Mouse (Mus musculus) limb, embryonic 15.5 days (tissue): ENCODE results near the gene Hmx3. TPM values are rescaled to one million over a fixed set of nuclear protein-coding genes. Genes with fewer than 3 reads are reported as not detected.
A peak's percentile ranks its signal among the peaks of the same experiment; 100 is the strongest.

Experiments used
- ATAC-seq: fragments of 200-750 bp; cut with Nextera tagmentation; 2 replicates; pipeline ENCODE4 v1.8.0; 2017; ENCODE audit warnings: low read depth, moderate TSS enrichment; ENCODE audit not compliant: insufficient number of reproducible peaks, low FRiP score, low TSS enrichment
- H3K27ac ChIP-seq: fragments of 300-500 bp; sonication (generic); 2 replicates; pipeline ENCODE4 v1.5.1; 2015; ENCODE audit warnings: moderate library complexity, mild to moderate bottlenecking, inconsistent platforms
- H3K27me3 ChIP-seq: fragments of 300-500 bp; sonication (generic); 2 replicates; pipeline ENCODE4 v1.6.1; 2015; ENCODE audit warnings: inconsistent platforms
- H3K36me3 ChIP-seq: fragments of 300-500 bp; sonication (generic); 2 replicates; pipeline ENCODE4 v1.6.1; 2015; ENCODE audit warnings: inconsistent platforms
- H3K4me1 ChIP-seq: fragments of 300-500 bp; sonication (generic); 2 replicates; pipeline ENCODE4 v1.6.1; 2015; ENCODE audit warnings: inconsistent platforms
- H3K4me2 ChIP-seq: fragments of 300-500 bp; sonication (generic); 2 replicates; pipeline ENCODE4 v1.6.1; 2015; ENCODE audit warnings: mild to moderate bottlenecking, inconsistent platforms
- H3K4me3 ChIP-seq: fragments of 300-500 bp; sonication (generic); 2 replicates; pipeline ENCODE4 v1.5.1; 2015; ENCODE audit warnings: mild to moderate bottlenecking, inconsistent platforms
- H3K9ac ChIP-seq: fragments of 300-500 bp; sonication (generic); 2 replicates; pipeline ENCODE4 v1.6.1; 2015; ENCODE audit warnings: inconsistent platforms
- H3K9me3 ChIP-seq: fragments of 300-500 bp; sonication (generic); 2 replicates; pipeline ENCODE4 v1.6.1; 2016; ENCODE audit warnings: inconsistent platforms
- WGBS: fragments of 180-500 bp; shearing (Covaris S2); methylation state at CpG from one replicate; pipeline ENCODE4 v1.1.7; 2015; 5-methylcytosine and 5-hydroxymethylcytosine counted together
- polyA plus RNA-seq: library from polyadenylated mRNA; unstranded; fragments of >200 nt; fragmentation: Nextera tagmentation; extraction: Ambion mirVana; gene quantifications from 2 replicates; pipeline ENCODE4 v1.2.1, GENCODE M21; 2015

Gene Hmx3
- polyA plus RNA-seq, 1 experiment from 2014 or later: not detected

DNA sequence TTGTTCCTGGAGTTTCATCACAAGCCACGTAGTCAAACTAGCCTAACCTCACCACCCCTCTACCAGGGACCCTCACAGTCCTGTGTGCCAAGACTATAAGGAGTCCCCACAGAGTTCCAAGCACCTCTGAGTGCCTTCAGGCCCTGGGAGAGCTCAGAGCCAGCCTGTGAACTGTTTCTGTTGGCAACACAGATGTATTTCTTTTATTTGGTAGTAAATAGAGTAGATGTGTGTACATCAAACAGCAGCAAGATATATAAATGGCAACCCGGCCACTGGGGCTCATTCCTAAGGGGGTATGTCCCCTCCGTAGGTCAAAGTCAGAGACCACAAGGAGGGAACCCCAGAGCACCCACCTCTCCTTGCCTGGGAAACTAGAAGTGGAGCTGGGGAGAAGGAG, 5.8 kb downstream of the Hmx3 start, which contains the start of gene Hmx2:
Gene Hmx2, plus strand, starts transcription at position 301 of the 400 bp plus-strand sequence.
- no peak within 1 kb of the TSS for H3K9ac ChIP-seq
- no peak within 1 kb of the TSS for H3K4me2 ChIP-seq
- H3K36me3 ChIP-seq: no peaks in the 10 kb centered on the region
- H3K4me3 ChIP-seq: no peak within 1 kb of the TSS
- no peaks in the 10 kb centered on the region for H3K9me3 ChIP-seq
- no peak for ATAC-seq
- H3K27ac ChIP-seq: no peak within 1 kb of the TSS
- 0% methylated on average over 3 of the region's 3 CpGs for WGBS
- peaks cover 95% of the 10 kb centered on the region for H3K27me3 ChIP-seq
- peaks cover 12% of the 10 kb centered on the region for H3K4me1 ChIP-seq

DNA sequence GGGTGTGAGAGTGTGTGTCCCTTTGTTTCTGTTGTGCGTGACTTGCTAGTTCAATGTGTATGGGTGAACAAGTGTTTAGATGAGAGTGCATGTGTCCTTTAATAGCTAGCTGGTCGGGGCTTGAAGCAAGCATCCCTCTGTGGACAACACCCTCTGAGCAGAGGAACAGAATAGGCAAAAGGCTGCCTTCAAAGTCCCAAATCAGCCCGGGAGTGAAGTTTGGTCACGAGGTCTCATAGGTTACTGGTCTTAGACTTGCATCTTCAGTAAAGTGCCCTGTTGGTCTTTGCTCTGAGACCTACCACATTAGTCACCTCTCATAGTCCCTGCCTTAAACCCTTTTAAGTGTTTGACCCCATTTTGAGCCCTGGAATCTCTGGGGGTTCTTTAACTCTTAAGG, 8.8 kb downstream of the Hmx3 start:
- Histone ChIP-seq H3K27ac (no peak overlapping the region), H3K36me3 (no peaks in the 10 kb centered on the region), H3K9me3 (no peaks in the 10 kb centered on the region), H3K27me3 (peaks cover 99% of the 10 kb centered on the region), H3K4me1 (peaks cover 26% of the 10 kb centered on the region), H3K4me2 (no peak overlapping the region), H3K4me3 (no peak overlapping the region), H3K9ac (no peak overlapping the region)
- 2% methylated on average over 4 of the region's 4 CpGs for WGBS
- no peak for ATAC-seq

DNA sequence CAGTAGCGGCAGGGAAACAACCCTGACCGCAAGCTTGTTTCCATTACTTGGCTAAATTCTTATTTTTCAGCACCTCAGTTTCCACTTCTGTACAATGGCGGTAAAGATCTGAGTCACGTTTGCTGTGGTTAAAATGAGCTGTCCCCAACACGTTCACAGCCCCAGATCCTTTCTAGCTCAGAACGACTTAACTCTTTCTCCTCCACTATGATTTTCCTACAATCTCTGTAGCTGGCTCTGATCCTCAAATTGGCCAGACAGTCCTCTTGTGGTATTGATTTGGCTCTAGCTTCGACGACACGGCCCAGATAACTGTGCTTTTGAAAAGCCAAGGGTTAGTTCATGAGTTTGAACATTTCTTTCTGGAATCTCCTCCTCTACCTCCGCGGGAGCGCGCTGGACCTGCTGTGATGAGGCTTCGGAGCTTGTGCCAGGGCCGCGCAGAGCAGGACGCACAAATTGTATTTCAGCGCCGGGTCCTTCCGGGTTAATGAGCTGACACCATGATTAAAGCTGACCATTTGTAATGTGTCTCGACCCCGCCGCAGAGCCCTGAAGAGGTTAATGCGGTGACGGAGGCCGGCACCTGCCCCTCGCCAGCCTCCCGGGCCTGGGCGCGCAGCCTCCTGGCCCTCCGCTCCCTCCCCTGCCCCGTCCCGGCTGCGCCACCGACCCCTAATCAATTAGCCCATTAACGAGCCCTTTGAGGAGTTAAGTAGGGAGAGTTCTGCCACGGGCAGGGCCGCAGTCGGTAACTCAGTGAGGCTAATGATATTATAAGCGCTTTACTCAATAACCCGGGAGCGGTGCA, 9.5 kb downstream of the Hmx3 start:
- no peak overlapping the region for H3K9ac ChIP-seq
- no peak for ATAC-seq
- no peak overlapping the region for H3K4me2 ChIP-seq
- no peak overlapping the region for H3K4me3 ChIP-seq
- 1% methylated on average over 42 of the region's 42 CpGs for WGBS
- H3K4me1 ChIP-seq: peaks cover 33% of the 10 kb centered on the region
- no peaks in the 10 kb centered on the region for H3K9me3 ChIP-seq
- no peaks in the 10 kb centered on the region for H3K36me3 ChIP-seq
- peaks cover 99% of the 10 kb centered on the region for H3K27me3 ChIP-seq
- no peak overlapping the region for H3K27ac ChIP-seq

DNA sequence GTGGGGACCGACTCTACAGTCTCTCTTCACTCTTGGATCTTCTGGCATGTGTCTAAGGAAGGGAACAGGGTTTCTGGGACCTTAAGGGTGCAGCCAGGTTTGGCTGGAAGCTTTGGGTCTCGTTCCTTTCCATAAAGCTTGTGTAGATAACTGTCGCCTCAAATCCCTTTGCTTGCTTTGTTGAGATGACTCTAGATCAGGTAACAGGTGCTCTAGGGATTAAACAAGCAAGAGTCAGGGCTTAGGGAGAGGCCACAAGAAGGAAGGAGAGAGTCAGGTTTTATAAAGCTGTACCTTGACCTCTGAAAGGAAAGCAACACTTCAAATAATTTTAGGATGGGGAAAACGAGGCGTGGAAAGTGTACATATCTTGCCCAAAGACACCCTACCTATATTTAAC, 10.1 kb downstream of the Hmx3 start:
- H3K27me3 ChIP-seq: peaks cover 99% of the 10 kb centered on the region
- H3K36me3 ChIP-seq: no peaks in the 10 kb centered on the region
- WGBS: 2% methylated on average over 5 of the region's 5 CpGs
- H3K4me3 ChIP-seq: no peak overlapping the region
- H3K27ac ChIP-seq: no peak overlapping the region
- H3K9ac ChIP-seq: no peak overlapping the region
- no peak overlapping the region for H3K4me2 ChIP-seq
- H3K4me1 ChIP-seq: peaks cover 34% of the 10 kb centered on the region
- ATAC-seq: no peak
- no peaks in the 10 kb centered on the region for H3K9me3 ChIP-seq

DNA sequence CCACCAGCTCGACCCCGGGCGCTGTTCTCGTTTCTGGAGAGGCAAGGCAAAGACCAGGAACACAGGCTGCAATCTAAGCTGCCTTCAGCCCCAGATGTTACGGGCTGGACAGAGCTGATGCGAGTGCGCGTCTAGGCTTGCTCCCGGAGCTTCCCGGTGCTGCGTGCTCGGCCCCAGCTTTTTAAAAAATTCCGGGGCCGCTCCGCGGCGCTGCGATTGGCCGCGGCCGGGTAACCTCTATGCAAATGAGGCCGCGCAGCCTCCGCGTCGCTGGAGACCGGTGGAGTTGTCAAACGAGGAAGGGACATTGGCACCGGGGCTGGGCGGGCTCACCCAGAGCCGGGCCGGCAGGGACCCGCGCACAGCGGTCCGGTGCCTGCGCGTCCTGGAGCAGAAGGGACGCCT, 11.1 kb downstream of the Hmx3 start:
- Histone ChIP-seq H3K4me3 (peak overlapping the region; percentile 34), H3K9me3 (no peaks in the 10 kb centered on the region), H3K27ac (no peak overlapping the region), H3K36me3 (no peaks in the 10 kb centered on the region), H3K27me3 (peaks cover 99% of the 10 kb centered on the region), H3K9ac (no peak overlapping the region), H3K4me2 (peak overlapping the region; percentile 56), H3K4me1 (peaks cover 34% of the 10 kb centered on the region)
- 0 out of 2 replicates have a peak, but pooled peaks have one; percentile 48 for ATAC-seq
- under 1% methylated on average over 39 of the region's 39 CpGs for WGBS

DNA sequence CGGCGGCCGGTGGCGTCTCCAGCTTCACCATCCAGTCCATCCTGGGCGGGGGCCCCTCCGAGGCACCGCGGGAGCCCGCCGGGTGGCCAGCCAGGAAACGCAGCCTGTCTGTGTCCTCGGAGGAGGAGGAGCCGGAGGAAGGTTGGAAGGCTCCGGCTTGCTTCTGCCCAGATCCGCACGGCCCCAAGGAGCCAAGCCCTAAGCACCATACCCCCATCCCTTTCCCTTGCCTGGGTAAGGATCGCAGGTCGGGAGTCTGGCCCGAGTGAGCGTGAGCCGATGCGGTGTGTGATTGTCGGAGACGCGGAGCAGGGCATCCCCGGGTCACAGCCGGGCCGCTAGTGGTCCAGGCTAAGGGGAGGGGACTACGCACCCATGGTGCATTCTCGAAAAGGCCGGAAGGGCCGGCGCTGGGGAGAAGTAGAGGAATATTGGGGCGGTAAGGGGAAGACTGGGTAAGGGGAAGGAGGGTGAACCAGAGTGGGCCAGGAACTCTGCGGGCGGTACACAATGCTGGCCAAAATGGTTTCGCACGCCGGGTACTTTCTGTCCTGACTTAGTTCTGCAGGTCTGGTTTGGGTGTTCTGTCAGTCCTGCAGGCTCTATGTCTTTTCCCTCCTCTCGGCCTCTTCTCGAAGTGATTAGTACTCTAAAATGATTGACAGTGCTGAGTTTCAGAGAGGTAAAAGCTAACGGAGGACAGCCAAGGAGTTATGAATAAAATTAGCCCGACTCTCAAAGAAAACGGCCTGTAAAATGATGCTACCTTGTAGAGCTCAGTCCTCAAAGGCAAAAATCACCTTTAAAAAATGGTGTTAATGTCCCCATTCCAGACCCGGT, 11.9 kb downstream of the Hmx3 start:
- WGBS: 1% methylated on average over 45 of the region's 45 CpGs
- Histone ChIP-seq H3K4me2 (peak overlapping the region; percentile 56), H3K4me3 (peak overlapping the region; percentile 34), H3K9me3 (no peaks in the 10 kb centered on the region), H3K27ac (no peak overlapping the region), H3K4me1 (peaks cover 34% of the 10 kb centered on the region), H3K27me3 (peaks cover 98% of the 10 kb centered on the region), H3K36me3 (no peaks in the 10 kb centered on the region), H3K9ac (no peak overlapping the region)
- ATAC-seq: no peak

DNA sequence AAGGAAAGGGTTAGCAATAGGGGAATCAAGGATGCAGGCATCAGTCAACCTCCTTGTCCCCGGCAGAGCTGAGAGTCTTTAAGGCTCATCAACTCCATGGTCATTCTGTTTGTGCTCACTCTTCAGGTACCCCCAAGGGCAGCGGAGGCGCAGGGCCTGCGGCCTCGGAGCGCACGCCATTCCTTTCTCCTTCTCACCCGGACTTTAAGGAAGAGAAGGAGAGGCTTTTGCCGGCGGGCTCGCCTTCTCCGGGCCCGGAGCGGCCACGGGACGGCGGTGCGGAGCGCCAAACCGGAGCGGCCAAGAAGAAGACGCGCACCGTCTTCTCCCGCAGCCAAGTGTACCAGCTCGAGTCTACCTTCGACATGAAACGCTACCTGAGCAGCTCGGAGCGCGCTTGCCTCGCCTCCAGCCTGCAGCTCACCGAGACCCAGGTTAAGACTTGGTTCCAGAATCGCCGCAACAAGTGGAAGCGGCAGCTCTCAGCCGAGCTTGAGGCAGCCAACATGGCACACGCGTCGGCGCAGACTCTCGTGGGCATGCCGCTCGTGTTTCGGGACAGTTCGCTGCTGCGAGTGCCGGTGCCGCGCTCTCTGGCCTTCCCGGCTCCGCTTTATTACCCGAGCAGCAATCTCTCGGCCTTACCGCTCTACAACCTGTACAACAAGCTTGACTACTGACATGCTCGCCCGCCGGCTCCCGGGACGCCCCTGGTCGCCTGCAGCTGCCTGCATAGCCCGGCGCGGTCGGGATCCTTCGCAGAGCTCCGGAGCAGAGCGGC, 12.8 kb downstream of the Hmx3 start:
- peak overlapping the region; percentile 26 for H3K4me3 ChIP-seq
- peaks cover 89% of the 10 kb centered on the region for H3K27me3 ChIP-seq

DNA sequence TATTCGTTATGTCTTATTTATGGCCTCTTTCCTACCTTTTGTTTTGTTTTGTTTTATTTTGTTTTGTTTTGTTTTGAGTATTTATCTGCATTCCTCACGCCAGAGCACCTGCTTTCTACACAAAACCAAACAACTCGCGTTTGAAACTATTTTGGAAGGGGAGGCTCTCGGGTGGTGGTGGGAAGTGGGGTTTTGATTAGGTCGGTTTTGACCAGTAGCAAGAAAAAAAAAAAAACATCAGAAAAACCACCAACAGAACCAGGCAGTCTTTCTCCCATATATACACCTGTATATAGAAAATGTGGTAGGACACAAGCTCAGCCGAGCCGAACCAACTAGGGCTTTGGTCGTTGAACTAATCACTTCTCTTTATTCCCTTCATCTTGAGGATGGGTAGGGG, 13.4 kb downstream of the Hmx3 start:
- Histone ChIP-seq H3K9ac (no peak overlapping the region), H3K9me3 (no peaks in the 10 kb centered on the region), H3K27ac (no peak overlapping the region), H3K4me2 (peak overlapping the region; percentile 35; the same call in 1 of the 2 replicates), H3K27me3 (peaks cover 82% of the 10 kb centered on the region), H3K4me1 (peaks cover 36% of the 10 kb centered on the region), H3K4me3 (peak overlapping the region; percentile 26; the same call in 1 of the 2 replicates), H3K36me3 (no peaks in the 10 kb centered on the region)
- under 1% methylated on average over 9 of the region's 9 CpGs for WGBS
- ATAC-seq: no peak

More for the DNA sequence above, 12.8 kb downstream of the Hmx3 start:
- Histone ChIP-seq H3K4me2 (peak overlapping the region; percentile 35), H3K36me3 (no peaks in the 10 kb centered on the region), H3K4me1 (peaks cover 34% of the 10 kb centered on the region), H3K27ac (no peak overlapping the region), H3K9me3 (no peaks in the 10 kb centered on the region), H3K9ac (no peak overlapping the region)
- no peak for ATAC-seq
- WGBS: under 1% methylated on average over 68 of the region's 68 CpGs

DNA sequence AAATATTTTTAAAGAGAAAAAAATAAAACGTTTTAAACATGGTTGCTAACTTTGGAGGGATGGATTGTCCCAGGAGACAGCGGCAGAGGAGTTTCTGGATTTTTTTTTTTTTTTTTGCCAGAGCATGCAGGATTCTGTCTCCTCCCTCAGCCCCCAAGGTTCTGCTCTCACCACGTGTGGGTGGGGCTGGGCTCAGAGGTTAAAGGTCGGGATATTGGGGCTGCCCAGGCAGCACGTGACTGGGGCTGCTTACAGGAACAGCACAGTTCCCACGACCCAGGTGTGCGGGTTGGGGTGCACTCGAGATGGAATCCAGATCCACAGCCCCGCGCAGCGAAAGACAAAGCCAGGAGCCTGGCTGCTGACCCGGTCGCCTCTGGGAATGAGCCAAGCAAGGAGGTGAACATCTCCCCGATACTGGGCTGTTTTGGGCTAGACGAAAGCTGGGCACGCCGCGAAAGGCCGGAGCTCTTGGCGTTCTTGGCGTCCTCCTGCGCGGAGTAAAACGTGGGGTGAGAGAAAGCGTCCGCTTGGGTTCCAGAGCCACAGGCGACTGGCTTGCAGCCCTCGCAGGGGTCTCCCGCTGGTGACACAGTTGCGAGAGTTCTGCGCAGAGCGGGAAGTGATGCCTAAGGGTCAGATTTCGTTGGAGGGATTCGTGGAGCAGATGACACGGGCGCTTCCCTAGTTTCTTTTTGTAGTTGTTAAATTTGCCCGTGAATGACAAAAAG, 14.0 kb downstream of the Hmx3 start:
- H3K36me3 ChIP-seq: no peaks in the 10 kb centered on the region; the same call in 1 of the 2 replicates
- H3K4me1 ChIP-seq: peaks cover 39% of the 10 kb centered on the region
- H3K9ac ChIP-seq: no peak overlapping the region
- no peak overlapping the region for H3K4me3 ChIP-seq
- no peaks in the 10 kb centered on the region for H3K9me3 ChIP-seq
- WGBS: under 1% methylated on average over 37 of the region's 37 CpGs
- H3K4me2 ChIP-seq: 0 out of 2 replicates have a peak overlapping the region, but pooled peaks have one; percentile 4
- no peak for ATAC-seq
- H3K27ac ChIP-seq: no peak overlapping the region
- H3K27me3 ChIP-seq: peaks cover 76% of the 10 kb centered on the region

DNA sequence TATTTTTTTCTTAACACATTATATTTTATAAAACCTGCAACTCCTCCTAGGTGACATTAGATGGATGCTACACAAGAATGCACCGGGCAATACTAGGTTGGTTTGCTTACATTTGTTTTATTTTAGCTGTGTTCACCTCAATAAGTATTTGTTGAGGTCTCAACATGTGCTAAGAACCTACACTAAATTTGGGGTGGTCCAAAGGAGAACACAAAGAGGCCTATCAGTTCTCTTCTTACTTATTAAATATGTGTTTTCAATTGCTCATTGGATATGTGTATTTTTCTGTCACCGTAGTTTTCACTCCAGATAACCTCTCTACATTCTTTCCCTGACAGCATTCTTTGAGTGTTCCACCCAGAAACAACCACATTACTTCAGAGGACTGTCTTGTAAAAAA, 15.1 kb downstream of the Hmx3 start:
- peaks cover 46% of the 10 kb centered on the region for H3K4me1 ChIP-seq
- peaks cover 66% of the 10 kb centered on the region for H3K27me3 ChIP-seq
- H3K36me3 ChIP-seq: peaks cover 10% of the 10 kb centered on the region
- H3K27ac ChIP-seq: no peak overlapping the region
- H3K4me2 ChIP-seq: no peak overlapping the region
- no peaks in the 10 kb centered on the region for H3K9me3 ChIP-seq
- ATAC-seq: no peak
- H3K9ac ChIP-seq: no peak overlapping the region
- WGBS: 35% methylated on average over 2 of the region's 2 CpGs
- H3K4me3 ChIP-seq: no peak overlapping the region
